Mouse (Mus musculus) CH12.LX (cell line): ENCODE results near the gene Rps27l. TPM values are rescaled to one million over a fixed set of nuclear protein-coding genes. Genes with fewer than 3 reads are reported as not detected.

Experiments used
- DNase-seq: peaks from one replicate; pipeline ENCODE4 v3.0.0-alpha.2; 2013; ENCODE audit errors: extremely low read depth
- H3K27ac ChIP-seq: 2 replicates; pipeline ENCODE4 v1.5.1; 2012; ENCODE audit warnings: low read depth, mild to moderate bottlenecking, control low read depth, moderate library complexity; ENCODE audit not compliant: insufficient read depth
- H3K27me3 ChIP-seq: replicated peaks from 2 replicates; pipeline ENCODE3; 2012; ENCODE audit warnings: inconsistent platforms
- H3K36me3 ChIP-seq, 2 experiments: replicated peaks in 1 of 2; 2 replicates each; pipeline versions ENCODE3 to v1.6.1; 2012; ENCODE audit warnings: inconsistent platforms in 1 of 2, low read length in 1 of 2, mild to moderate bottlenecking in 1 of 2, mixed read lengths in 1 of 2, moderate library complexity in 1 of 2; ENCODE audit not compliant: control insufficient read depth in 1 of 2, insufficient read depth in 1 of 2
- H3K4me1 ChIP-seq, 2 experiments: 2 replicates each; pipeline ENCODE4 v1.6.1; 2012; ENCODE audit warnings: inconsistent platforms in 1 of 2, moderate library complexity in 1 of 2; ENCODE audit not compliant: insufficient read depth in 2 of 2, control insufficient read depth in 1 of 2
- H3K4me2 ChIP-seq: 2 replicates; pipeline ENCODE4 v1.6.1; 2012; ENCODE audit warnings: low read depth, mild to moderate bottlenecking, control low read depth; ENCODE audit not compliant: poor library complexity, insufficient read depth, severe bottlenecking
- H3K4me3 ChIP-seq, 3 experiments: fragments of 150-350 bp in 1 of 3; sonication (generic) in 1 of 3; replicated peaks in 1 of 3; 2 replicates each; pipeline versions ENCODE3 to v1.5.1; 2011 to 2012; ENCODE audit warnings: low read depth in 2 of 3, low read length in 2 of 3, mild to moderate bottlenecking in 2 of 3, moderate library complexity in 2 of 3, control low read depth in 1 of 3, improper control_type of control experiment in 1 of 3, inconsistent platforms in 1 of 3, mixed read lengths in 1 of 3; ENCODE audit not compliant: poor library complexity in 1 of 3
- H3K79me2 ChIP-seq: replicated peaks from 2 replicates; pipeline ENCODE4 v1.6.1; 2012; ENCODE audit warnings: mild to moderate bottlenecking, moderate library complexity; ENCODE audit not compliant: control insufficient read depth, poor library complexity, insufficient read depth, severe bottlenecking; ENCODE audit errors: extremely low read depth
- H3K9ac ChIP-seq: 2 replicates; pipeline ENCODE4 v1.6.1; 2012; ENCODE audit warnings: low read depth, mild to moderate bottlenecking, control low read depth, moderate library complexity; ENCODE audit not compliant: insufficient read depth
- H3K9me3 ChIP-seq: replicated peaks from 2 replicates; pipeline ENCODE3; 2012; ENCODE audit warnings: low read length, inconsistent platforms, mixed read lengths
- BHLHE40 ChIP-seq: IDR thresholded peaks from 2 replicates; pipeline ENCODE4 v1.6.1; 2011; ENCODE audit warnings: mild to moderate bottlenecking, low read depth, low read length, improper control_type of control experiment
- CHD2 ChIP-seq: IDR thresholded peaks from 2 replicates; pipeline ENCODE4 v1.6.1; 2011; ENCODE audit warnings: low read length, improper control_type of control experiment
- CTCF ChIP-seq, 2 experiments: IDR thresholded peaks in 1 of 2; conservative IDR thresholded peaks in 1 of 2; 2 replicates each; pipeline ENCODE4 v1.5.1; 2011 to 2012; ENCODE audit warnings: low read depth in 2 of 2, low read length in 2 of 2, improper control_type of control experiment in 1 of 2, inconsistent platforms in 1 of 2, mild to moderate bottlenecking in 1 of 2, moderate library complexity in 1 of 2
- ELF1 ChIP-seq: IDR thresholded peaks from 2 replicates; pipeline ENCODE4 v1.6.1; 2014; ENCODE audit warnings: low read depth, mild to moderate bottlenecking, inconsistent platforms, low read length, improper control_type of control experiment
- EP300 ChIP-seq: IDR thresholded peaks from 2 replicates; pipeline ENCODE4 v1.6.1; 2011; ENCODE audit warnings: low read length, improper control_type of control experiment
- ETS1 ChIP-seq: conservative IDR thresholded peaks from 2 replicates; pipeline ENCODE4 v1.6.1; 2012; ENCODE audit warnings: low read depth, mild to moderate bottlenecking, inconsistent platforms, low read length, improper control_type of control experiment, moderate library complexity
- GABPA ChIP-seq: IDR thresholded peaks from 2 replicates; pipeline ENCODE4 v1.6.1; 2012; ENCODE audit warnings: low read depth, low read length, improper control_type of control experiment, inconsistent platforms; ENCODE audit not compliant: insufficient replicate concordance
- HCFC1 ChIP-seq: IDR thresholded peaks from 2 replicates; pipeline ENCODE4 v1.6.1; 2012; ENCODE audit warnings: low read depth, mild to moderate bottlenecking, inconsistent platforms, low read length, improper control_type of control experiment
- IRF4 ChIP-seq: IDR thresholded peaks from 2 replicates; pipeline ENCODE4 v1.6.1; 2014; ENCODE audit warnings: low read depth, mild to moderate bottlenecking, inconsistent platforms, low read length, improper control_type of control experiment
- JUND ChIP-seq: conservative IDR thresholded peaks from 2 replicates; pipeline ENCODE4 v1.6.1; 2011; ENCODE audit warnings: low read depth, low read length, improper control_type of control experiment
- MAFK ChIP-seq: IDR thresholded peaks from 2 replicates; pipeline ENCODE4 v1.6.1; 2011; ENCODE audit warnings: low read length, improper control_type of control experiment; ENCODE audit not compliant: insufficient replicate concordance
- MAX ChIP-seq: IDR thresholded peaks from 2 replicates; pipeline ENCODE4 v1.6.1; 2011; ENCODE audit warnings: low read length, improper control_type of control experiment
- MAZ ChIP-seq: IDR thresholded peaks from 2 replicates; pipeline ENCODE4 v1.6.1; 2012; ENCODE audit warnings: low read depth, mild to moderate bottlenecking, inconsistent platforms, low read length, improper control_type of control experiment, moderate library complexity
- MEF2A ChIP-seq: IDR thresholded peaks from 2 replicates; pipeline ENCODE4 v1.6.1; 2014; ENCODE audit warnings: low read depth, mild to moderate bottlenecking, inconsistent platforms, low read length, improper control_type of control experiment, borderline replicate concordance
- PAX5 ChIP-seq: IDR thresholded peaks from 2 replicates; pipeline ENCODE4 v1.6.1; 2012; ENCODE audit warnings: low read length, inconsistent platforms, mixed read lengths
- POLR2A ChIP-seq: IDR thresholded peaks from 2 replicates; pipeline ENCODE4 v1.6.1; 2011; ENCODE audit warnings: low read depth, mild to moderate bottlenecking, improper control_type of control experiment, low read length
- POLR2AphosphoS2 ChIP-seq: IDR thresholded peaks from 2 replicates; pipeline ENCODE4 v1.6.1; 2011; ENCODE audit warnings: low read depth, low read length, improper control_type of control experiment
- SIN3A ChIP-seq: IDR thresholded peaks from 2 replicates; pipeline ENCODE4 v1.6.1; 2012; ENCODE audit warnings: low read length, improper control_type of control experiment, inconsistent platforms
- SMC3 ChIP-seq: IDR thresholded peaks from 2 replicates; pipeline ENCODE4 v1.6.1; 2011; ENCODE audit warnings: low read depth, low read length, improper control_type of control experiment
- TCF12 ChIP-seq: IDR thresholded peaks from 2 replicates; pipeline ENCODE4 v1.6.1; 2014; ENCODE audit warnings: low read depth, mild to moderate bottlenecking, inconsistent platforms, low read length, improper control_type of control experiment
- UBTF ChIP-seq: IDR thresholded peaks from 2 replicates; pipeline ENCODE4 v1.6.1; 2012; ENCODE audit warnings: low read depth, mild to moderate bottlenecking, inconsistent platforms, low read length, improper control_type of control experiment, moderate library complexity
- USF1 ChIP-seq: IDR thresholded peaks from 2 replicates; pipeline ENCODE4 v1.6.1; 2014; ENCODE audit warnings: low read depth, mild to moderate bottlenecking, inconsistent platforms, low read length, improper control_type of control experiment
- ZNF384 ChIP-seq: IDR thresholded peaks from 2 replicates; pipeline ENCODE4 v1.6.1; 2012; ENCODE audit warnings: low read depth, low read length, improper control_type of control experiment, inconsistent platforms
- dilution Hi-C: fragments of 300-500 bp; cut with MboI; formaldehyde crosslinking; loops from 2 replicates; pipeline ENCODE4 v1.14.3; 2020; ENCODE audit warnings: low sequenced_read_pairs; ENCODE audit not compliant: extremely low pct_unique_long_range_greater_than_20kb, extremely low pct_ligation_motif_present
- in situ Hi-C: fragments of 300-500 bp; cut with MboI; formaldehyde crosslinking; loops from 3 replicates; pipeline ENCODE4 v1.14.3; 2019; ENCODE audit warnings: low sequenced_read_pairs, low pct_ligation_motif_present, low pct_unique_long_range_greater_than_20kb, mixed read lengths
- polyA plus RNA-seq: library from polyadenylated mRNA; unstranded; fragments of >175 nt; gene quantifications from 2 replicates; pipeline ENCODE4 v1.2.1, GENCODE M21; 2012; ENCODE audit warnings: low read depth; ENCODE audit not compliant: insufficient read length
- total RNA-seq, 2 experiments: library from RNA; depleted of rRNA; stranded (reverse); fragments of 300-350 nt in 1 of 2; fragments of >200 nt in 1 of 2; gene quantifications; 2 replicates each; pipeline ENCODE4 v1.2.3; 2012 to 2014

Gene Rps27l
- total and polyA plus RNA-seq, 3 experiments: 593 to 1,755 (median 694) TPM

DNA sequence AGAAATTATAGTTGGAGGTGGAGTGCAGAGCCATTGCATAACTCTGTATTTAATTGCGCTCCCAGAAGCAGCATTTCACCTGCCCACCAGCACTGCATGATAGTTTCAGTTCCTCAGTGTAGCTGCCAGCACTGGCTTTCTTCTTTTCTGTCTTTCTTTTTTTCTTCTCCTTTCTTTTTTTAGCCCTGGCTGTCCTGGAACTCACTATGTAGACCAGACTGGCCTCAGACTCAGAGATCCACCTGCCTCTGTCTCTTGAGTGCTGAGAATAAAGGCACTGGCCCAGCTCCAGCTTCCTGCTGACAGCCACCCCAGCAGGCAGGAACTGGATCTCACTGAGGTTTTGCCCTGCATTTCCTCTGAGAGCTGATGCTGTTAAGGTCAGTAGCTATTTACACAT is 32.1 kb downstream of the Rps27l start:
- Histone ChIP-seq H3K4me1 (peaks cover 11 to 54% of the 10 kb centered on the region in 2 experiments; a peak in 3 of 4 replicates), H3K9me3 (no peaks in the 10 kb centered on the region), H3K36me3 (peaks cover 0 to 2% of the 10 kb centered on the region in 2 experiments), H3K27me3 (no peaks in the 10 kb centered on the region), H3K4me3 (no peak overlapping the region), H3K4me2 (peak overlapping the region; percentile 26; the same call in 1 of the 2 replicates), H3K79me2 (no peaks in the 10 kb centered on the region), H3K27ac (no peak overlapping the region), H3K9ac (no peak overlapping the region)
- in situ Hi-C loops: loop anchor here (25.0 kb wide), 1 partner anchor 466 kb away; the partner anchor contains the start of gene Fbxl22
- DNase-seq: peak; percentile 51
- TF ChIP-seq JUND: no peak
- TF ChIP-seq IRF4: peak; percentile 95
- 0 out of 2 replicates have a peak, but pooled peaks have one; percentile 12 for TF ChIP-seq ELF1
- TF ChIP-seq EP300: peak; percentile 90
- TF ChIP-seq GABPA: no peak
- peak; percentile 46; the same call in 1 of the 2 replicates for TF ChIP-seq ETS1
- TF ChIP-seq ZNF384: peak; percentile 94
- no peak for TF ChIP-seq PAX5
- TF ChIP-seq TCF12: peak; percentile 29; the same call in 1 of the 2 replicates
- TF ChIP-seq MAFK: no peak
- TF ChIP-seq SMC3: no peak
- no peak for TF ChIP-seq HCFC1
- no peak for TF ChIP-seq POLR2AphosphoS2
- no peak for TF ChIP-seq MAZ
- no peak for TF ChIP-seq UBTF
- TF ChIP-seq MAX: no peak
- TF ChIP-seq SIN3A: no peak
- TF ChIP-seq BHLHE40: peak; percentile 58; the same call in 1 of the 2 replicates
- TF ChIP-seq MEF2A: no peak
- TF ChIP-seq CHD2: no peak
- TF ChIP-seq POLR2A: no peak
- dilution Hi-C loops: no loop called here

GRCm38 (mm10) chr9:66978468-66978867 is 32.6 kb downstream of the Rps27l start:
- Histone ChIP-seq H3K36me3 (peaks cover 0 to 2% of the 10 kb centered on the region in 2 experiments), H3K27me3 (no peaks in the 10 kb centered on the region), H3K4me1 (peaks cover 11 to 54% of the 10 kb centered on the region in 2 experiments; a peak in 3 of 4 replicates), H3K9ac (no peak overlapping the region), H3K79me2 (no peaks in the 10 kb centered on the region), H3K27ac (no peak overlapping the region), H3K4me2 (no peak overlapping the region), H3K4me3 (no peak overlapping the region), H3K9me3 (no peaks in the 10 kb centered on the region)
- dilution Hi-C loops (no loop called here), in situ Hi-C loops (loop anchor here (25.0 kb wide), 1 partner anchor 466 kb away; the partner anchor contains the start of gene Fbxl22)
- TF ChIP-seq USF1 (no peak), CTCF (conservative IDR thresholded peaks at IDR 0.05 in 1 of 2, IDR thresholded peaks at IDR 0.05 in 1 of 2; ENCODE audit: low read depth in 2 of 2, low read length in 2 of 2) (peak in 1 of 2 experiments; percentile 4; a peak in 1 of 4 replicates), ZNF384 (no peak)
- DNase-seq: peak; percentile 37
